Mouse (Mus musculus) MEL (cell line): ENCODE results near the gene Dgke. TPM values are rescaled to one million over a fixed set of nuclear protein-coding genes. Genes with fewer than 3 reads are reported as not detected.
"Not testable (repeated sequence)": the region's sequence is repeated elsewhere in the genome, so short reads cannot be mapped to it uniquely, and the experiment has no call there.

Experiments
- DNase-seq: peaks from one replicate; pipeline ENCODE4 v3.0.0; 2011; ENCODE audit warnings: low read depth, low spot score
- H3K27ac ChIP-seq: 2 replicates; pipeline ENCODE4 v1.5.1; 2012; ENCODE audit warnings: low read depth, mild to moderate bottlenecking, control low read depth, low read length, moderate library complexity; ENCODE audit not compliant: control insufficient read depth
- H3K27me3 ChIP-seq, 2 experiments: fragments of 150-350 bp in 1 of 2; sonication (generic) in 1 of 2; 2 replicates each; pipeline ENCODE4 v1.6.1; 2012; ENCODE audit warnings: low read length in 2 of 2, mild to moderate bottlenecking in 2 of 2, improper control_type of control experiment in 1 of 2, moderate library complexity in 1 of 2; ENCODE audit not compliant: insufficient read depth in 2 of 2, control insufficient read depth in 1 of 2
- H3K36me3 ChIP-seq, 2 experiments: 2 replicates each; pipeline ENCODE4 v1.6.1; 2012 to 2014; ENCODE audit warnings: low read length in 2 of 2, improper control_type of control experiment in 1 of 2, inconsistent platforms in 1 of 2, mild to moderate bottlenecking in 1 of 2; ENCODE audit not compliant: insufficient read depth in 2 of 2, control insufficient read depth in 1 of 2
- H3K4me1 ChIP-seq, 2 experiments: fragments of 150-350 bp in 1 of 2; sonication (generic) in 1 of 2; 2 replicates each; pipeline ENCODE4 v1.6.1; 2012; ENCODE audit warnings: low read length in 2 of 2, improper control_type of control experiment in 1 of 2, mild to moderate bottlenecking in 1 of 2; ENCODE audit not compliant: insufficient read depth in 2 of 2, control insufficient read depth in 1 of 2
- H3K4me3 ChIP-seq, 2 experiments: fragments of 150-350 bp in 1 of 2; sonication (generic) in 1 of 2; 2 replicates each; pipeline ENCODE4 v1.5.1; 2012; ENCODE audit warnings: low read depth in 2 of 2, low read length in 2 of 2, mild to moderate bottlenecking in 2 of 2, moderate library complexity in 2 of 2, control low read depth in 1 of 2, improper control_type of control experiment in 1 of 2; ENCODE audit not compliant: control insufficient read depth in 1 of 2, insufficient read depth in 1 of 2
- H3K79me2 ChIP-seq: 2 replicates; pipeline ENCODE4 v1.6.1; 2012; ENCODE audit warnings: mild to moderate bottlenecking, low read length, moderate library complexity; ENCODE audit not compliant: control insufficient read depth, poor library complexity, insufficient read depth
- H3K9ac ChIP-seq: 2 replicates; pipeline ENCODE4 v1.6.1; 2012; ENCODE audit warnings: low read depth, mild to moderate bottlenecking, control low read depth, low read length, moderate library complexity; ENCODE audit not compliant: control insufficient read depth, poor library complexity, severe bottlenecking
- H3K9me3 ChIP-seq: fragments of 150-350 bp; sonication (generic); replicated peaks from 2 replicates; pipeline ENCODE4 v1.6.1; 2012; ENCODE audit warnings: mild to moderate bottlenecking, low read length, improper control_type of control experiment, moderate library complexity; ENCODE audit not compliant: insufficient read depth
- BHLHE40 ChIP-seq: IDR thresholded peaks from 2 replicates; pipeline ENCODE4 v1.6.1; 2012; ENCODE audit warnings: low read depth, mild to moderate bottlenecking, inconsistent platforms, low read length, improper control_type of control experiment, borderline replicate concordance
- CHD1 ChIP-seq: IDR thresholded peaks from 2 replicates; pipeline ENCODE4 v1.6.1; 2012; ENCODE audit warnings: low read depth, mild to moderate bottlenecking, inconsistent platforms, low read length, improper control_type of control experiment
- CHD2 ChIP-seq: IDR thresholded peaks from 2 replicates; pipeline ENCODE4 v1.6.1; 2011; ENCODE audit warnings: low read length, improper control_type of control experiment
- CTCF ChIP-seq, 3 experiments: IDR thresholded peaks in 2 of 3; conservative IDR thresholded peaks in 1 of 3; 2 replicates each; pipeline ENCODE4 v1.5.1; 2011 to 2012; ENCODE audit warnings: low read length in 3 of 3, low read depth in 2 of 3, mild to moderate bottlenecking in 2 of 3, improper control_type of control experiment in 1 of 3, inconsistent platforms in 1 of 3, mixed read lengths in 1 of 3, moderate library complexity in 1 of 3; ENCODE audit not compliant: control insufficient read depth in 1 of 3, insufficient read depth in 1 of 3, poor library complexity in 1 of 3, severe bottlenecking in 1 of 3
- ELF1 ChIP-seq: IDR thresholded peaks from 2 replicates; pipeline ENCODE4 v1.6.1; 2014; ENCODE audit warnings: low read depth, mild to moderate bottlenecking, inconsistent platforms, low read length, improper control_type of control experiment, moderate library complexity
- EP300 ChIP-seq, 2 experiments: IDR thresholded peaks; 2 replicates each; pipeline ENCODE4 v1.6.1; 2011; ENCODE audit warnings: improper control_type of control experiment in 2 of 2, low read length in 2 of 2, low read depth in 1 of 2, mild to moderate bottlenecking in 1 of 2
- ETS1 ChIP-seq: IDR thresholded peaks from 2 replicates; pipeline ENCODE4 v1.6.1; 2012; ENCODE audit warnings: low read depth, mild to moderate bottlenecking, inconsistent platforms, low read length, improper control_type of control experiment, moderate library complexity
- GABPA ChIP-seq: IDR thresholded peaks from 2 replicates; pipeline ENCODE4 v1.6.1; 2012; ENCODE audit warnings: low read depth, mild to moderate bottlenecking, inconsistent platforms, low read length, improper control_type of control experiment, moderate library complexity
- GATA1 ChIP-seq: IDR thresholded peaks from 2 replicates; pipeline ENCODE4 v1.6.1; 2011; ENCODE audit warnings: low read depth, low read length, improper control_type of control experiment
- HCFC1 ChIP-seq: IDR thresholded peaks from 2 replicates; pipeline ENCODE4 v1.6.1; 2012; ENCODE audit warnings: low read depth, mild to moderate bottlenecking, inconsistent platforms, low read length, improper control_type of control experiment, moderate library complexity
- KAT2A ChIP-seq: conservative IDR thresholded peaks from 2 replicates; pipeline ENCODE4 v1.6.1; 2012; ENCODE audit warnings: low read depth, low read length, improper control_type of control experiment, inconsistent platforms
- MAFK ChIP-seq: IDR thresholded peaks from 2 replicates; pipeline ENCODE4 v1.6.1; 2011; ENCODE audit warnings: low read depth, mild to moderate bottlenecking, low read length, improper control_type of control experiment, borderline replicate concordance
- MAZ ChIP-seq: IDR thresholded peaks from 2 replicates; pipeline ENCODE4 v1.6.1; 2012; ENCODE audit warnings: low read depth, mild to moderate bottlenecking, inconsistent platforms, low read length, improper control_type of control experiment
- MXI1 ChIP-seq: IDR thresholded peaks from 2 replicates; pipeline ENCODE4 v1.6.1; 2011; ENCODE audit warnings: mild to moderate bottlenecking, low read depth, low read length, improper control_type of control experiment
- MYB ChIP-seq: IDR thresholded peaks from 2 replicates; pipeline ENCODE4 v1.6.1; 2011; ENCODE audit warnings: mild to moderate bottlenecking, low read depth, low read length, improper control_type of control experiment
- MYC ChIP-seq: IDR thresholded peaks from 2 replicates; pipeline ENCODE4 v1.6.1; 2011; ENCODE audit warnings: low read depth, mild to moderate bottlenecking, low read length, improper control_type of control experiment, moderate library complexity
- NRF1 ChIP-seq: IDR thresholded peaks from 2 replicates; pipeline ENCODE4 v1.6.1; 2014; ENCODE audit warnings: low read depth, mild to moderate bottlenecking, inconsistent platforms, low read length, improper control_type of control experiment, moderate library complexity; ENCODE audit not compliant: poor library complexity, insufficient read depth, severe bottlenecking
- POLR2AphosphoS2 ChIP-seq: IDR thresholded peaks from 2 replicates; pipeline ENCODE4 v1.6.1; 2011; ENCODE audit warnings: low read length, improper control_type of control experiment
- POLR2AphosphoS5 ChIP-seq: IDR thresholded peaks from 2 replicates; pipeline ENCODE4 v1.6.1; 2012; ENCODE audit warnings: low read depth, borderline replicate concordance, mild to moderate bottlenecking, inconsistent platforms, low read length, moderate library complexity, mixed read lengths
- RCOR1 ChIP-seq: IDR thresholded peaks from 2 replicates; pipeline ENCODE4 v1.6.1; 2012; ENCODE audit warnings: low read depth, mild to moderate bottlenecking, inconsistent platforms, low read length, improper control_type of control experiment
- SIN3A ChIP-seq: IDR thresholded peaks from 2 replicates; pipeline ENCODE4 v1.6.1; 2012; ENCODE audit warnings: low read length, improper control_type of control experiment, inconsistent platforms
- SMC3 ChIP-seq: IDR thresholded peaks from 2 replicates; pipeline ENCODE4 v1.6.1; 2011; ENCODE audit warnings: low read depth, low read length, improper control_type of control experiment
- TAL1 ChIP-seq: IDR thresholded peaks from 2 replicates; pipeline ENCODE4 v1.6.1; 2012; ENCODE audit warnings: mild to moderate bottlenecking, inconsistent platforms, low read length, moderate library complexity, mixed read lengths
- TCF12 ChIP-seq: IDR thresholded peaks from 2 replicates; pipeline ENCODE4 v1.6.1; 2014; ENCODE audit warnings: low read depth, mild to moderate bottlenecking, inconsistent platforms, low read length, improper control_type of control experiment, moderate library complexity
- USF1 ChIP-seq: IDR thresholded peaks from 2 replicates; pipeline ENCODE4 v1.6.1; 2014; ENCODE audit warnings: low read depth, mild to moderate bottlenecking, inconsistent platforms, low read length, improper control_type of control experiment, moderate library complexity
- ZC3H11A ChIP-seq: IDR thresholded peaks from 2 replicates; pipeline ENCODE4 v1.6.1; 2012; ENCODE audit warnings: low read depth, mild to moderate bottlenecking, inconsistent platforms, low read length, improper control_type of control experiment
- ZKSCAN1 ChIP-seq: IDR thresholded peaks from 2 replicates; pipeline ENCODE4 v1.6.1; 2012; ENCODE audit warnings: low read depth, mild to moderate bottlenecking, inconsistent platforms, low read length, improper control_type of control experiment, moderate library complexity
- ZNF384 ChIP-seq: IDR thresholded peaks from 2 replicates; pipeline ENCODE4 v1.6.1; 2012; ENCODE audit warnings: low read depth, mild to moderate bottlenecking, inconsistent platforms, low read length, improper control_type of control experiment
- polyA plus RNA-seq, 2 experiments: library from polyadenylated mRNA; stranded (reverse) in 1 of 2; unstranded in 1 of 2; fragments of >175 nt in 1 of 2; fragments of >200 nt in 1 of 2; gene quantifications; 2 replicates each; pipeline versions ENCODE4 v1.2.1 to v1.2.4; 2012; ENCODE audit warnings: low replicate concordance in 2 of 2, low read depth in 1 of 2; ENCODE audit not compliant: insufficient read length in 2 of 2, insufficient read depth in 1 of 2, missing spikeins in 1 of 2
- total RNA-seq: library from RNA; depleted of rRNA; stranded (reverse); fragments of 300-350 nt; gene quantifications from 2 replicates; pipeline ENCODE4 v1.2.3, GENCODE M21; 2012

The Dgke gene
- total and polyA plus RNA-seq, 3 experiments, result 5.2 to 6.4 TPM; not detected in 1

DNA sequence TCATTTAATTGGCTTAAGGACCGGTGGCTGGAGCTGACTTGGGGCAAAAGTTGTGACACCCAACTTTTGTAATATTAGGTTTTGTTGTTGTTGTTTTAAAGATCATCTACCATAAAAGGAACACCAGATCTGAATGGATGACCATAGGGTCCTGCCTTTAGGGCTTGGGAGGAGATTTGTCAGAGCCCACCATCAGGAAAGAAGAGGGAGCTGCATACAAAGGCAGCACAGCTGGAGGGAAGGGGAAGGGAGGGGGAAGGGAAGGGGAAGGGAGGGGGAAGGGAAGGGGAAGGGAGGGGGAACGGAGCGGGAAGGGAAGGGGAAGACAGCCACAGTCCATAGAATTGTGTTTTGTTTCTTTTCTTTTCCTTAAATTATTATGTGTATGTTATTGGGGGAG lies 68.2 kb downstream of the Dgke start (continued):
- TF ChIP-seq ZKSCAN1 (0 out of 2 replicates have a peak, but pooled peaks have one; percentile 23), HCFC1 (no peak), TAL1 (no peak), POLR2AphosphoS5 (no peak), BHLHE40 (no peak), ETS1 (no peak), EP300 (IDR thresholded peaks at IDR 0.05; ENCODE audit: low read depth in 1 of 2, low read length in 2 of 2) (0 out of 4 replicates have a peak, but pooled peaks of 1 of the 2 experiments have one; percentile 13), SMC3 (no peak), NRF1 (no peak), CHD2 (peak; percentile 44; the same call in 1 of the 2 replicates), ZNF384 (no peak), ZC3H11A (no peak)

- H3K36me3 ChIP-seq, result peaks cover 0 to 32% of the 10 kb centered on the region in 2 experiments; a peak in 3 of 4 replicates
These were observed 69.3 kb downstream of the Dgke start for GRCm38 (mm10) chr11:88997343-88997742.

GRCm38 (mm10) chr11:88996427-88996826 lies 70.2 kb downstream of the Dgke start:
- Histone ChIP-seq H3K27me3 (no peaks in the 10 kb centered on the region), H3K36me3 (peaks cover 0 to 27% of the 10 kb centered on the region in 2 experiments; a peak in 3 of 4 replicates), H3K79me2 (peaks cover 22% of the 10 kb centered on the region), H3K9ac (no peak overlapping the region), H3K4me3 (peak overlapping the region in 1 of 2 experiments; percentile 30; a peak in 2 of 4 replicates), H3K4me1 (peaks cover 14 to 33% of the 10 kb centered on the region in 2 experiments), H3K9me3 (no peaks in the 10 kb centered on the region), H3K27ac (peak overlapping the region; percentile 22; the same call in 1 of the 2 replicates)
- DNase-seq, result peak; percentile 87
- no peak for TF ChIP-seq TCF12
- peak; percentile 49 for TF ChIP-seq TAL1
- no peak for TF ChIP-seq POLR2AphosphoS2
- TF ChIP-seq ELF1, result peak; percentile 38; the same call in 1 of the 2 replicates
- TF ChIP-seq GATA1, result peak; percentile 67
- peak; percentile 62 to 66; a peak in 3 of 4 replicates for TF ChIP-seq EP300 (IDR thresholded peaks at IDR 0.05; ENCODE audit: low read depth in 1 of 2, low read length in 2 of 2)
- no peak for TF ChIP-seq POLR2AphosphoS5
- TF ChIP-seq KAT2A, result no peak
- peak; percentile 19; the same call in 1 of the 2 replicates for TF ChIP-seq MYC
- TF ChIP-seq ETS1, result peak; percentile 62
- no peak for TF ChIP-seq CHD1
- TF ChIP-seq RCOR1, result peak; percentile 54; the same call in 1 of the 2 replicates
- peak; percentile 21; the same call in 1 of the 2 replicates for TF ChIP-seq MXI1
- no peak for TF ChIP-seq CHD2
- peak; percentile 48; the same call in 1 of the 2 replicates for TF ChIP-seq SIN3A
- TF ChIP-seq USF1, result no peak
- peak; percentile 23; the same call in 1 of the 2 replicates for TF ChIP-seq BHLHE40
- no peak for TF ChIP-seq MYB

More at GRCm38 (mm10) chr11:88997343-88997742, 69.3 kb downstream of the Dgke start:
- H3K9me3 ChIP-seq, H3K27me3 ChIP-seq, H3K27ac ChIP-seq, H3K9ac ChIP-seq, H3K4me3 ChIP-seq: not testable (repeated sequence)
- Histone ChIP-seq H3K79me2 (peaks cover 30% of the 10 kb centered on the region), H3K4me1 (peaks cover 16 to 39% of the 10 kb centered on the region in 2 experiments)
- TF ChIP-seq MXI1 (peak; percentile 52), GABPA (peak; percentile 57; the same call in 1 of the 2 replicates), SIN3A (0 out of 2 replicates have a peak, but pooled peaks have one; percentile 39), MAZ (0 out of 2 replicates have a peak, but pooled peaks have one; percentile 51), MAFK (peak; percentile 70; the same call in 1 of the 2 replicates), ZNF384 (peak; percentile 79; the same call in 1 of the 2 replicates), CTCF (IDR thresholded peaks at IDR 0.05 in 2 of 3, conservative IDR thresholded peaks at IDR 0.05 in 1 of 3; ENCODE audit: control insufficient read depth in 1 of 3, insufficient read depth in 1 of 3, low read depth in 2 of 3, low read length in 3 of 3, poor library complexity in 1 of 3, severe bottlenecking in 1 of 3) (peak in 1 of 3 experiments; percentile 26; a peak in 1 of 6 replicates)
- peak; percentile 46 for DNase-seq
